Mouse (Mus musculus) frontal cortex, postnatal 14 days (tissue): ENCODE measurements around the gene Gm21973.

Experiments
- DNase-seq, 2 experiments: peaks; one replicate each; pipeline ENCODE4 v3.0.0; 2022; ENCODE audit warnings: low spot score in 2 of 2

Gm21973 gene

DNA sequence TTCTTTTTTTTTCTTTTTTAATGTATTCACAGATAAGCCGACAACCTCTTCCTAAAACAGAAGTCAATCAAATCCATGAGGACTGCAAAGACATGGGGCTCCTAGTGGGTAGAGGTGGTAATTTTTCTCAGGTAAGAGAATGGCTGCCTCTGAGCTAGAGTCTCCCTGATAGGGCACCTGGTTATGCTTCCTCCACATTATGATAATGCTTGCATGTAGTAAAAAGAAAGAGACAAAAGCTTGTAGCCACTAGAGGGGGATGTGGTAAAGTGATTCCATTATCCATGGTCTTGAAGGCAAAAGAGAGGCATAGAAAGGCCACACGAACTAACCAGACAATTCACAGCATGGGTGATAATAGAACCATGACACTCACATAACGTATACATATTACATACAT is 75.2 kb downstream of the Gm21973 start:
- no peak for DNase-seq

DNA sequence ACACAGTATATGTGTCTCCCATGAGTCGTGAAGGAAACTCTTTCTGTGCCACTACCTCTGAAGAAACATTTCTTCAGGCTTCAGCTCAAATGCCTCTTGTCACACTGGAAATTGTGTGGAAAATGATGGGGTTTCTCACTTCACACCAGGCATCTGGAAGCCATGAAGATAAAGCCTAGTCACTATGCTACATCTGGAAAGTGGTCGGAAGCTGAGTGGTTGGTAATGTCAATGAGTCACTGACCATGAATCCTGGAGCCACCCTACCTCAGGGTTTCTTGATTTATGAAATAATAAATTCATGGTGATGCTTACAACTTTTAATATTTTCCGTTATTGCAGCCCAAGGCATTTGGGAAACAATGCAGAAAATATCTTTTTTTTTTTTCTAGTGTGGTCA is 84.7 kb downstream of the Gm21973 start:
- no peak for DNase-seq

DNA sequence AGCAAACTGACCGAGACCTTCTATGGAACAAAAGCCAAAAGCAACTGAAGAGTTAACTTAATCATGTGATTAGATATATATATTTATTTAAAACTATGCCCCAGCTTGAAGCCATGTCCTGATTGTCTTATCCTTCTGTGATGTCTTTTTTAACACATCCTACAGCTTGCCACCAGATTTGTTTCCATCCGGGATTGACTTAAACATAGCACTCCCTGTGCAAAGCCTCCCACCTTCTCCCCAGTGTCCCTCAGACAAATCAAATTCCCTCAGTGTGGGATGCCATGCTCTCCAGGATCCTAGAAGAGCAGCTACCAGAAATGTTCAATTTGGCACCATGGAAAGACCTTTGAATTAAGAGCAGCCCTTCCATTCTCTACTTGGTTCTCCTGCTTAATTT is 85.7 kb downstream of the Gm21973 start:
- DNase-seq = no peak

DNA sequence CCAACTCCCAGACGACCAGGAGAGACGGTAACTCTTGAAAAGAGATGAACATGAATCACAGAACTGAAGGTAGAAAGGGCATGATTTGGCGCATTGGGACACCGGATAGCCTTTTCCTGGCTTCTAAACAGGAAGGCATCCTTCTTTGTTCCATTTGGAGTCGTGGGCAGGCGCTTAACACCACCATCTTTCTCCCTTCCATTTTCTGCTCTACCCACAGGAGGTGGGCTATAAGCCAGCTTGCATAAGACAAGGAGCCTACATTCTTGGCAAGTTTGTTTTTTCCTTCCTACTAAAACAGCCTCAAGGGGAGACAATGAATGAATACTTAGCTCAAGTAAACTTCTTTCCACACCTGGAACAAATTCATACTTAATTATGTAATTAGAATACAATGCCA is 88.5 kb downstream of the Gm21973 start:
- no peak for DNase-seq

DNA sequence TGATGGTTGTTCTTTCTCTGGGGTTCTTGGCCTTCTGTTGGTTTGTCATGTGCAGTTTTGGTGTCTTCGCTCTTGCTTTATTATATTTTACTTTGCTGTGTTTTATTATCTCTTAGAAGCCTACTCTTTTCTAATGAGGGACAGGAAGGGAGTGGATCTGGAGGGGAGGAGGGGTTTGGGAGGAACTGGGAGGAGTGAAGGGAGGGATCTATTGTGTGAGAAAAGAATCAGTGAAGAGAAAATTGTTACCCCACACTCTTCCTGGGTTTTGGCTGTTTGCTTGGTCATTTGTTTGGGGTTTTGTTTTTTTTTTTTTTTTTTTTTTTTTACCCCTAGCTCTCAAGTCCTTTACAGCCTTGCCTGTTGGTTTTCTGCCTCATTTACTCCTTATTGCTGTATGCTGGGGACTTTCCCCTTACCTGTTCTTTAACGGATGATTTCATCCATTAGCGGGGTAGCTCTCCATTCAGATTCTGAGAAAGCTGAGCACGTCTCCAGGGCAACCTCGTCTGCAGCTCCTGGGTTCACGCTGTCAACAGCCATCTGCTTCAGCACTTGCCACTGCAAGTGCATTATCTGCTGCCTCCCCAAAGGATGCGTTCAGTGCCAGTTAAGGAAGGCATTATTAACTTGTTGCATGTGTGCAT is 96.1 kb downstream of the Gm21973 start:
- no peak for DNase-seq

DNA sequence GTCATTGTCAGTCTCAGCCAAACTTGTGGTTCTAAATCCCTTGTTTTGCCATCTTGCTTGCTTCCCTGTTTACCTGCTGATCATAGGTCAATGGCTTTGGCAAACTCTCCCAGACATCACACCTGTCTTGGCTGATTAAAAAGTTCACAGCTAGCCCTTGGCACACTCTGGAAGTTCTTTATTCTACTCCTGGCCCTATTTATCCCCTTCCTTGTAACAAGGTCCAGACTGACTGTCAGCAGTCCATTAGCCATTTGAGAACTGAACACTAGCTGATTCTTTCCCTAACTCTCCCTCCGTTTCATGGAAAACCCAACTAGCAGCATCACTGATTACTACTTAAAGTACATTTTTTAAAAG is 96.6 kb downstream of the Gm21973 start:
- no peak for DNase-seq
